In genomic region chr2:30487597-30487996, GRCm38 (mm10) we compare ENCODE assay signal across 10 mouse cellular contexts. TPM values are rescaled to one million over a fixed set of nuclear protein-coding genes. Genes with fewer than 3 reads are reported as not detected.
A peak's percentile ranks its signal among the peaks of the same experiment; 100 is the strongest.
DNase-seq lines count a peak whose midpoint lies in the region; ATAC-seq and TF ChIP-seq lines count a peak whose summit lies in the region.
"Had no signal": no experiment of that assay in that cellular context is flagged by ENCODE, and none has a peak within 500 bp of the region (broad histone marks: within the 10 kb centered on the region; RNA-seq: fewer than 3 reads in every experiment).

No protein-coding gene starts in this region.

- no peaks in the 10 kb centered on the region for H3K79me2 ChIP-seq in C2C12 (ENCODE audit: control insufficient read depth, insufficient read depth)

- no peaks in the 10 kb centered on the region for H3K9me3 ChIP-seq in embryonic facial prominence, embryonic 14.5 days (ENCODE audit: control insufficient read depth, low read length)
- H3K9me3 ChIP-seq: lung, embryonic 15.5 days; neural tube, embryonic 13.5 days had no signal

- H3K9ac ChIP-seq in embryonic facial prominence, embryonic 14.5 days (ENCODE audit: low read depth, low read length) = 0 out of 2 replicates have a peak overlapping the region, but pooled peaks have one; percentile 5
- H3K9ac ChIP-seq: lung, embryonic 15.5 days; neural tube, embryonic 13.5 days had no signal

- H3ac ChIP-seq in C2C12 (ENCODE audit: control insufficient read depth, insufficient read length, low read depth) = no peak overlapping the region

- H3K4me3 ChIP-seq in C2C12 (ENCODE audit: insufficient read depth, poor library complexity, severe bottlenecking) = no peak overlapping the region
- H3K4me3 ChIP-seq in embryonic facial prominence, embryonic 14.5 days (ENCODE audit: low read depth, low read length) = no peak overlapping the region
- H3K4me3 ChIP-seq in thymus, adult 2 months (ENCODE audit: control insufficient read depth, insufficient read depth, low read length) = no peak overlapping the region
- H3K4me3 ChIP-seq: lung, embryonic 15.5 days; neural tube, embryonic 13.5 days had no signal

- 0 out of 2 replicates have a peak overlapping the region, but pooled peaks have one; percentile 21 for H3K27ac ChIP-seq in embryonic facial prominence, embryonic 14.5 days (replicated peaks; ENCODE audit: low read depth, low read length)
- no peak overlapping the region for H3K27ac ChIP-seq in thymus, adult 2 months (ENCODE audit: control insufficient read depth, insufficient read depth, low read length)
- H3K27ac ChIP-seq: lung, embryonic 15.5 days; neural tube, embryonic 13.5 days had no signal

- no peaks in the 10 kb centered on the region for H3K36me3 ChIP-seq in C2C12 (ENCODE audit: control insufficient read depth, insufficient read depth)
- no peaks in the 10 kb centered on the region for H3K36me3 ChIP-seq in embryonic facial prominence, embryonic 14.5 days (ENCODE audit: control insufficient read depth, insufficient read depth, low read length)
- no peaks in the 10 kb centered on the region for H3K36me3 ChIP-seq in thymus, adult 2 months (ENCODE audit: control insufficient read depth, insufficient read depth, low read length)
- H3K36me3 ChIP-seq: lung, embryonic 15.5 days; neural tube, embryonic 13.5 days had no signal

- H3K4me2 ChIP-seq in embryonic facial prominence, embryonic 14.5 days (ENCODE audit: low read depth, low read length) = no peak overlapping the region
- H3K4me2 ChIP-seq: lung, embryonic 15.5 days; neural tube, embryonic 13.5 days had no signal

- H3K4me1 ChIP-seq in embryonic facial prominence, embryonic 14.5 days (ENCODE audit: control insufficient read depth, insufficient read depth, low read length) = no peaks in the 10 kb centered on the region; the same call in 1 of the 2 replicates
- H3K4me1 ChIP-seq in thymus, adult 2 months (replicated peaks; ENCODE audit: control insufficient read depth, insufficient read depth, low read length) = no peaks in the 10 kb centered on the region
- H3K4me1 ChIP-seq: neural tube, embryonic 13.5 days had no signal

- no peaks in the 10 kb centered on the region for H3K79me3 ChIP-seq in C2C12 (ENCODE audit: low read depth)

- no peak for TF ChIP-seq POLR2A in thymus, adult 2 months (IDR thresholded peaks at IDR 0.05; ENCODE audit: control insufficient read depth, extremely low read depth, insufficient read depth, low read length, poor library complexity)

- WGBS in embryonic facial prominence, embryonic 14.5 days = 26% methylated on average over 7 of the region's 7 CpGs
- WGBS in thymus, adult 2 months = 20% methylated on average over 7 of the region's 7 CpGs

- no peaks in the 10 kb centered on the region for H3K27me3 ChIP-seq in C2C12 (ENCODE audit: control insufficient read depth, insufficient read depth, insufficient read length)
- H3K27me3 ChIP-seq in embryonic facial prominence, embryonic 14.5 days (replicated peaks; ENCODE audit: control insufficient read depth, insufficient read depth, low read length) = no peaks in the 10 kb centered on the region
- H3K27me3 ChIP-seq in thymus, adult 2 months (ENCODE audit: control insufficient read depth, insufficient read depth, low read length) = no peaks in the 10 kb centered on the region
- H3K27me3 ChIP-seq: lung, embryonic 15.5 days; neural tube, embryonic 13.5 days had no signal

- ATAC-seq in embryonic facial prominence, embryonic 14.5 days (ENCODE audit: low read depth) = no peak

- no peak for TF ChIP-seq CTCF in C2C12 (IDR thresholded peaks at IDR 0.05; ENCODE audit: control insufficient read depth, insufficient read depth, insufficient read length)
- TF ChIP-seq CTCF in thymus, adult 2 months (IDR thresholded peaks at IDR 0.05; ENCODE audit: borderline replicate concordance, control insufficient read depth, extremely low read depth, insufficient read depth, low read length, poor library complexity) = no peak

- DNase-seq in heart, adult 18-20 months = peak; percentile 45 to 73
- DNase-seq in heart, adult 8-10 months (ENCODE audit: low spot score) = no peak
- DNase-seq in embryonic facial prominence, embryonic 14.5 days (ENCODE audit: low spot score) = no peak
- DNase-seq in heart, postnatal 4 days = peak; percentile 47
- no peak for DNase-seq in testis, postnatal 10 days (ENCODE audit: low spot score)
- no peak for DNase-seq in thymus, adult 2 months
- no peak for DNase-seq in urinary bladder, adult 18-20 months (ENCODE audit: low spot score in 2 of 2)

TF ChIP-seq in C2C12, 6 proteins besides CTCF, POLR2A, EP300 and RAD21:
- TF ChIP-seq CEBPB (IDR thresholded peaks at IDR 0.05; ENCODE audit: low read depth) (no peak), MYOD1 (IDR thresholded peaks at IDR 0.05; ENCODE audit: control insufficient read depth, insufficient read length, low read depth) (peak; percentile 87), MYOG (IDR thresholded peaks at IDR 0.05; ENCODE audit: control insufficient read depth, extremely low read depth, insufficient read length) (no peak), USF1 (IDR thresholded peaks at IDR 0.05; ENCODE audit: low read depth) (no peak), FOSL1 (IDR thresholded peaks at IDR 0.05; ENCODE audit: insufficient read depth, low read length, poor library complexity, severe bottlenecking) (peak; percentile 23), MAX (IDR thresholded peaks at IDR 0.05) (peak; percentile 71)

RNA-seq across cellular contexts. Expression of gene Ier5l, which starts 13.6 kb away (rescaled TPM):
- 1 to 10 TPM; 2.6 to 3.2 TPM for total RNA-seq in heart, adult 18-20 months (2021)
- total RNA-seq in heart, adult 8-10 months (2022) = 1 to 10 TPM; 2.4 to 5.0 (median 4.3) TPM
- polyA plus RNA-seq in C2C12 (2012; fragmentation: generic; extraction: Trizol) = 61.4 TPM
- 3.4 TPM in 2 replicates for polyA plus RNA-seq in embryonic facial prominence, embryonic 14.5 days (2014; fragmentation: Nextera tagmentation; extraction: Ambion mirVana)
- total RNA-seq in heart, postnatal 4 days (2021) = 10 to 100 TPM; 10.7 to 12.1 TPM
- 7.2 and 7.7 TPM in 2 replicates for polyA plus RNA-seq in thymus, adult 2 months (2012; rRNA removed)

Comparison
In these comparisons a context has a peak if more than half of its experiments do, and no peak if none do; other contexts are left out.
1. DNase-seq: peak in heart, adult 18-20 months (2 of 2) and heart, postnatal 4 days (single experiment); none in heart, adult 8-10 months (single experiment), embryonic facial prominence, embryonic 14.5 days (single experiment), testis, postnatal 10 days (single experiment), thymus, adult 2 months (single experiment) and urinary bladder, adult 18-20 months (0 of 2).